Mouse (Mus musculus): ENCODE data around the gene Scel.
A peak's percentile ranks its signal among the peaks of the same experiment; 100 is the strongest.

The Scel gene

GRCm38 (mm10) chr14:103513473-103513811, 300 bp downstream of the Scel start:
- DNase-seq (ENCODE audit: low read depth, low spot score): no peak

GRCm38 (mm10) chr14:103515419-103515818, 2.3 kb downstream of the Scel start:
- DNase-seq (ENCODE audit: low read depth, low spot score): no peak

- no peak for DNase-seq (ENCODE audit: low read depth, low spot score)
These were observed 13.1 kb downstream of the Scel start for GRCm38 (mm10) chr14:103526286-103526685.

GRCm38 (mm10) chr14:103529733-103530367, 16.7 kb downstream of the Scel start:
- DNase-seq (ENCODE audit: low read depth, low spot score): no peak

GRCm38 (mm10) chr14:103531722-103532341, 18.7 kb downstream of the Scel start:
- no peak for DNase-seq (ENCODE audit: low read depth, low spot score)

- DNase-seq (ENCODE audit: low read depth, low spot score): no peak
These were observed 22.4 kb downstream of the Scel start for GRCm38 (mm10) chr14:103535511-103536024.

GRCm38 (mm10) chr14:103536334-103536733, 23.2 kb downstream of the Scel start:
- DNase-seq (ENCODE audit: low read depth, low spot score): no peak

GRCm38 (mm10) chr14:103537355-103538056, 24.4 kb downstream of the Scel start:
- no peak for DNase-seq (ENCODE audit: low read depth, low spot score)

GRCm38 (mm10) chr14:103539796-103540195, 26.7 kb downstream of the Scel start:
- DNase-seq (ENCODE audit: low read depth, low spot score): no peak

GRCm38 (mm10) chr14:103541679-103542078, 28.5 kb downstream of the Scel start:
- no peak for DNase-seq (ENCODE audit: low read depth, low spot score)

GRCm38 (mm10) chr14:103543304-103544079, 30.4 kb downstream of the Scel start:
- DNase-seq (ENCODE audit: low read depth, low spot score): no peak

GRCm38 (mm10) chr14:103545734-103546133, 32.6 kb downstream of the Scel start:
- DNase-seq (ENCODE audit: low read depth, low spot score): no peak

- no peak for DNase-seq (ENCODE audit: low read depth, low spot score)
These were observed 33.1 kb downstream of the Scel start for GRCm38 (mm10) chr14:103546246-103546645.

- DNase-seq (ENCODE audit: low read depth, low spot score): no peak
These were observed 35.1 kb downstream of the Scel start for GRCm38 (mm10) chr14:103548220-103548619.

GRCm38 (mm10) chr14:103550480-103550879, 37.3 kb downstream of the Scel start:
- peak; percentile 39 for DNase-seq (ENCODE audit: low read depth, low spot score)

GRCm38 (mm10) chr14:103550921-103551320, 37.8 kb downstream of the Scel start:
- DNase-seq (ENCODE audit: low read depth, low spot score): no peak

- DNase-seq (ENCODE audit: low read depth, low spot score): no peak
These were observed 38.8 kb downstream of the Scel start for GRCm38 (mm10) chr14:103551921-103552320.

GRCm38 (mm10) chr14:103552379-103552778, 39.2 kb downstream of the Scel start:
- peak; percentile 76 for DNase-seq (ENCODE audit: low read depth, low spot score)

- no peak for DNase-seq (ENCODE audit: low read depth, low spot score)
These were observed 43.5 kb downstream of the Scel start for GRCm38 (mm10) chr14:103556609-103557008.

GRCm38 (mm10) chr14:103561383-103562096, 48.4 kb downstream of the Scel start:
- DNase-seq (ENCODE audit: low read depth, low spot score): no peak

- no peak for DNase-seq (ENCODE audit: low read depth, low spot score)
These were observed 54.8 kb downstream of the Scel start for GRCm38 (mm10) chr14:103567957-103568356.
